Mouse (Mus musculus) spleen, adult 12 weeks (tissue): ENCODE data around the gene Arhgap44.

Experiments used
- DNase-seq: peaks from one replicate; pipeline ENCODE4 v3.0.0; 2022; ENCODE audit warnings: low spot score

Arhgap44 gene

DNA sequence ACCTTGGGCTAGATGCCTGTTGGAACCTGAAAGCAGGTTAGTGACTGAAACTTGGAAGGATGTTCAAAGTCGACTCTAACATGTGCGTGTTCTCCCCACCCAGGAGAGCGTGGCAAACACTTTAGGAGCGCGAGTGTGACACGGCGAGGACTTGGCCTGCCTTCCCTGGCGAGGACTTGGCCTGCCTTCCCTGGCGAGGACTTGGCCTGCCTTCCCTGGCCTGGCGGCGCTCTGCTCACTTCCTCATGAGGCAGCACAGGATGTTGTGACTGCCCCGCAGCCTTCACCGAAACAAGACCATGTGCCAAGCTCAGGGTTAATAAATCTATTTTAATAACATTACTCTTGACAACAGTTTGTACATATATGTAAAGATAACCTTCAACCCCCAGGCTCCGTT is 161.0 kb downstream of the Arhgap44 start:
- DNase-seq = no peak

DNA sequence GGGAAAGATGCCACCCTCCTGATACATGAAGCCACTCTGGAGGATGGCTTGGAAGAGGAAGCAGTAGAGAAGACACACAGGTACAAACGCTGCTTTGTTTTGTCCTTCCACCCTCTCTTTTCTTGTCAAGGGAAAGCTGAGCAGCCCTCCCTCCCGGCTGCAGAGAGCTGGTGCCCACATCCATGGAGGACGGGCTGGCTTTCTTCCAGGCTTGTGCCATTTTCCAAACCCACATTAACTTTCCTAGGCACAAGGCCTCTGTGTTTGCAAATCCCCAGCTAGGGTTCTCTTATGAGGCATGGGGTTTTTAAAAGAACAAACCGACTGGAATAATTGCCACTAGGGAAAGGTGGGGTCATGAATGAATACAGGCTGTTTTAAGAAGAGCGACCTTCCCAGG is 163.1 kb downstream of the Arhgap44 start:
- no peak for DNase-seq

DNA sequence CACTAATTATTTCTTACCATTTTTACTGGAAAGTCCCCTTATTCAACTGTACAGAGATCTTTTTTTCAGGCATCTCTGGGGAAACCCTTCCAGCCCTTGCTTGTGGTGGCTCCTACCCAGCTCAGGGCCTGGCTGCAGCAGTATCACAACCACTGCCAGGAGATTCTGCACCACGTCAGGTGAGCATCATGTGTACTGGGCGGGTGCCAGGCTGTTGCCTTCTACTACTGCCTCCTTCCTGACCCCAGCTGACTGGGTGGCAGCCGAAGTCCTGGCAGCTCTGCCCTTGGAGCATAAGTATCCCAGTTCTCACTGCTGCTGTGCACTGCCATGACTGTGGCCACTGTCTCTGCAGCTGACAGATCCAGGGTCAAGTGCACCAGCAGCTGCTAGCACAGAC is 164.3 kb downstream of the Arhgap44 start:
- no peak for DNase-seq

DNA sequence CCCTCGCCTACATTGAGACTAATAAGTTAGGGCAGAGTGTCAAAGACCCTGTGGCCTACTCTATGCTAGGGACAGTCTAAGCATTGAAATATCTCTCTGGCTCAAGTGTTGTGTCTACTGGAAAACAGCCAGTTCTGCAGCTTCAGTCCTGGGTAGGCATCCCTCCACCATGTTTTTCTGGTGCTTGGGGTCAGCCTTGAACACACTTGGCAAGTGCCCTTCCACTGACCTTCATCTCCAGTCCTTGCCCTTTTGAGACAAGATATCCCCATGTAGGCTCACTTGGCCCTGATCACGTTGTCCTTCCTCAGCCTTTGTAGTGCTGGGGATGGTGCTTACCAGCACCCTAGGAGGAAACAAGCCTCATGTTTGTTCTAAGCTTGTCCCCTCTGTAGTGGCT is 174.2 kb downstream of the Arhgap44 start:
- DNase-seq = no peak

DNA sequence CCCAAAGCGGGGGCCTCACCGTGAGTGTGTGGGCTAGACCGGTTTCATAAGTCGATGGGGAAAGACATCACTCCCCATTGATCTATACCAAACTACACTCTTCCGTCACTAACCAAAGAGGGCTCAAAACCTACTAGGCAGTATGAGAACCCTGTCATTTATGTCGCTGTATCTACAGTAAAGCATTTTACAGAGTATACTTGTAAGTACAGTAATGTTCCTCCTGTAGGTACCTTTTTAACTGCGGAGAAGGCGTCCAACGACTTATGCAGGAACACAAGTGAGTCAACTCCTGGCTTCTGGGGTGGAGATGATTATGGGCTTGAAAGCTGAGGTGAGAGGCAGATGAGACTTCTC is 183.3 kb downstream of the Arhgap44 start:
- no peak for DNase-seq

DNA sequence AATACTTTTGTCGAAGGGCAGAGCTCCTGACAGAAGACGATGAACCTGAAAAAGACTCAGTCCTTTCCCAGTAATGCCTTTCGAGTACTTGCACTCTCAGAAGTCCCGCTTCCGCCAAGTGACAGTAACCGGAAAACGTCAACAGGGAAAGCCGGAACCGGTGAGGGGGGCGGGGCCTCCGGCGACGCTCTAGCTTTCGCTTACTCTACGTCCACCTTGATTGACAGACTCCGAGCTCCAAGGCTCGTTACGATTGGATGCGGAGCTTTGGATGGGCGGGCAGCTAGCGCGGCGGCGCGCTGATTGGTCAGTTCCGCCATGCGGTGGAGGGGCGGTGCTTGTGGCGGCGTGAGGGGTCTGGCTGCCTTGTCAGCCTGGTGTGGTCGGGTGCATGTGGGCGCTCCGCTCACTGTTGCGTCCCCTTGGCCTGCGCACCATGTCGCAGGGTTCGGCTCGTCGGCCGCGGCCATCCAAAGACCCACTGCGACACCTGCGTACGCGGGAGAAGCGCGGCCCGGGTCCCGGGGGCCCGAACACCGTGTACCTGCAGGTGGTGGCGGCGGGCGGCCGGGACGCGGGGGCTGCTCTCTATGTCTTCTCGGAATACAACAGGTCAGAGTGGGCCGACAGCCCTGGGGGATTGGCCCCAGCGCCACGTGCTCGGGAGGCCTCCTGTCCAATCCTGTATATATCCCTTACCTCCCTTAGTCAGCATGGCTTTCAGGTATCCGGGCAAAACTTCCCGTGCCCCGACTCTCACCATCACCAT is 183.9 kb downstream of the Arhgap44 start, which contains the start of gene Elac2:
Elac2 (plus strand) TSS at position 319 of the 769 bp plus-strand sequence.
- peak; percentile 94 for DNase-seq

DNA sequence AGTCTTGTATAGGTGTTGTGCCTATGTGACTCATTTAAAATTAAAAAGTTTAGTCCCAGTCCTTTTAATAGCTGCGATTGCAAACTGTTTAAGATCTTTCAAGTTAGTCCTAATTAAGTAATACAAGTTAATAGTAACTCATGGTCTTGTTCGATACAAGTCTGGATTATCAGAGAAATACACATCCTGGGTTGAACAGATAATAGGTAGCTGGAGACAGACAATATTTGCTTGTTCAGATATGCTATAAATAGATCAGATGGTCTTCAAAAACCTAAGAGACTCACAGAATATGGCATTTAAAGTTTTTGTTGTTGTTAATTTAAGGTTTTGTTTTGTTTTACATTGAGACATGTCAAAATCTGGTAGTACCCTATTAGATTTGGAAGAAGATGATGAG is 190.3 kb downstream of the Arhgap44 start:
- DNase-seq = no peak

DNA sequence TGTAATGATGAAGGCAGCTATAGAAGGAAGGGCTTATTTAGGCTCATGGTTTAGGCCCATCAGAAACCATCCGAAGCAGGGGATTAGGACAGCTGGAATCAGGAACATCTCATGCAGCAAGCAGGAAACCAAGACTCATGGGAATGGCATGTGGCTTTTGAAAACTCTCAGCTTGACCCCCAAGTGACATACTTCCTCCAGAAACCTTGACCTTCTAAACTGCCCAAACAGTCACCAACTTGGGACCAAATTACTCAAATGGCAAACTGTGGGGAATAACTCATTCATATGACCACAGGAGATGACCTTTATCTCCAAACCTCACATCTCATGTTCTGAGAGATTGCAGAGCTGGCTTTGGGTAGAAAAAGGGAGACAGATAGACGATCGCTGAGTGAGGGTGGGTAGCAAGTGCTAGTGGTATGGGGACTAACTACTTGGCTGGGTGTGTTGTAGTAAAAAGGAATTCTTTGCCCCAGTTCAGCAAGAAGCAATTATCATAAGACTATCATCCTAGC is 191.2 kb downstream of the Arhgap44 start:
- DNase-seq = no peak

DNA sequence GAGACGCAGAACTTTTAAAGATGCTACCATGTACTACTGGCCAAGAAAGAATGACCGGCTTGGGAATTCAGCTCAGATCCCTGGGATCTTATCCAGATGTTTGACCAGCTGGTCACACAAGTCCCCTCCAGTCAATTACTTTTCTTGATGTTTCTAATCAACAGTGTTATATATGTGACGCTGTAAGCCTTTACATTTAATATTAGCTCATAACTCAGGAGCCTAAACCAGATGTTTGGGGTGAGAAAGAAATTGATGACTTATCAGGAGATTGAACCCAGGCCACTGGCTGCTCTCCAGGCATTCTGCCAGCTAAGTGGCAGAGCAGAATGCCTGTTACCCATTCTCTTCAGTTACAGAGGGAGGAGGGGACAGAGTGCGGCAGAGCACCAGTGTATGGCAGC is 193.8 kb downstream of the Arhgap44 start:
- DNase-seq = no peak

DNA sequence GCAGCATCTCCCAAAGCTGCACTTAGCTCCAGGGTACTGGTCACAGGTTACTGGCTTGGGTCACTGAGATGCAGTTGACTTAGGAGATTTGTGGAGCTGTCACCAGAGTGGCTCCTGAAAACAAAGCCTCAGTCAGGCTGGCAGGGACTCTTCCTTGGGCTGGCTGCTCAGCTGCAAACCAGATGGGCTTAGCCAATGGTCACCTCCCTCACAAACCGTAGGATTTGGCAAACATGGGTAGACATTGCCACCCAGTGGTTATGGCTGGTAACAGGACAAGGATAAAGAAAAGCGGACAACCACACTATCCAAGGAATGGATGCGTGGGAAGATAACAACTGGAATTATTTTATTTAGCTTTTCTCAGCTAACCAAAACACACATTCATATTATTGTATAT is 194.3 kb downstream of the Arhgap44 start:
- no peak for DNase-seq

DNA sequence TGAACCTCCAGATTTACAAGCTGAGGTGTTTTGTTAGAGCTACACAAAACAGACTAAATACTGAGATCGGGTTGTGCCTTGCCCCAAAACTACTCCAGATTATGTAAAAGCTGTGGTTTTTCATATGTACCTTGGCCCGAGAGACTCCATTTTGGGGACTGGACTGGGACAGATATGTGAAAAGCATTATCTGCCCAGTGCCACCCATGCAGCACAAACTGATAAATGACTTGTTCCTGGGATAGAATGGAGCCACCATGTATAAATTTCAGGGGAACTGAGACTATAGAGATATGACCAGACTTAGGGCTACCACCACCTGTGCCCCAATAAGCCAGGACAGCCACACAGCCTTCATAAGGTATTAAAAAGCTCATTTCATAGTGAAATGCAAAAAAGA is 200.1 kb downstream of the Arhgap44 start:
- DNase-seq = no peak

DNA sequence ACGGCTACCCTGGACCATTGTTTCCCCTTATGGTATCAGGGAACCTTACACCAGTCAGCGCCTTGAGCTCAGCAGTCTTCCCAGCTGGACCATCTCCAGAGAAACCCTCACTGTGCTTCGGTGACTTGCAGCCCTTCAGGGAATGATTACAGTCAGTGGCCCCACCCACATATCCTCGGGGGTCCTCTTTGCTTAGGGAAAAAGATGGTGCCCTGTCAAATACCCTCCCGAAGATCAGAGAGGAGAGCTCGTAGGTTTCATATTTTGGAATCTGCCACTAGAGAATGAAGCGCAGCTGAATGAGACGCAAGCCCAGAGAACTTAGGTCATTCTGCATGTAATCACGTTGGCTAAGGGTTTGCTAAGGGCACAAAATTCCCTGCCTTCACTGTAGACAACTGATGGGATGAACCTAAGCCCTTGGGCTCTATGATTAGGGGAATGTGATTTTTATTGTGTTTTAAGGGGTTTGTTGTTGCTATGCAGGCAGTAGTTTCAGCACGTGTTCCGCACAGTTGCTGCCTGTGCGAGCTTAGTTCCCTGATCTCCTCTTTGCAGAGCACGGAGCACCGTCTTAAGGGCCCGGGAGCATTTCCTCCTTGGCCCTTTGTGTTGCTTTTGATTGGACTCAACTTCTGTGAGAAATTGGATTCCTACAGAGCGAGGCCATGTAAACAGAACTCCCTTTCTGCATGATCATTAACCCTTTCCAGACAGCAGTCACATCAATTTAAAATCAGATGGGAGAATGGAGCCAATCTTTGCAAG is 205.6 kb downstream of the Arhgap44 start:
- no peak for DNase-seq
